Mouse (Mus musculus): ENCODE results near the gene Anks1.

DNA sequence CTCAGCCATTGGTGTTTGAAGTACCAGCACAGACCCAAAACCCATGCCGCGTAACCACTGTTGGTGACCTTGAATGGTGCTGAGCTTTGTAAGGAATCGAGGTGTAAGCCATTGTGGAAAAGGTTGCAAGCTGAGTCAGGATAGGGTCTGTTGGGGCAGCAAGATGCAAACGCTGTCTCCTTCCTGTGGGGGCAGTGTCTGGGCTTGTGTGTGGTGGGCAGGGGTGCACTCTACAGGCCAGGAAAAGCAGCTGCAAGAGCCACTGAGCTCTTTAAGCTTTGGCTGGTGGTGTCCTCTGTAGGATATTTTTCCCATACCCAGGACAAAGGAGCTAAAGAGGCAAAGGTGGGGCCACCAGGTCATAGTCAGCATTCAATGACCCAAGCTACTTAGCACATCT lies 139.3 kb downstream of the Anks1 start:
- TF ChIP-seq POLR2A (IDR thresholded peaks at IDR 0.05; ENCODE audit: extremely low read depth, insufficient read depth, low read length), result no peak
- TF ChIP-seq CTCF (IDR thresholded peaks at IDR 0.05; ENCODE audit: low read depth, low read length), result peak; percentile 79

All from liver, adult 2 months (tissue).